Mouse (Mus musculus): ENCODE results near the gene Bcat1. TPM values are rescaled to one million over a fixed set of nuclear protein-coding genes. Genes with fewer than 3 reads are reported as not detected.
"Not testable (repeated sequence)": the region's sequence is repeated elsewhere in the genome, so short reads cannot be mapped to it uniquely, and the experiment has no call there.

Gene Bcat1
- total RNA-seq, 2 experiments from 2014 or later: 20.2 to 36.8 TPM

GRCm38 (mm10) chr6:145094431-145094830 lies 18.4 kb upstream of the Bcat1 start:
- no peak for DNase-seq (ENCODE audit: low spot score in 2 of 2)

- not testable (repeated sequence) for DNase-seq (ENCODE audit: low spot score in 2 of 2)
Observed at GRCm38 (mm10) chr6:145093038-145093622, 17.1 kb upstream of the Bcat1 start.

DNA sequence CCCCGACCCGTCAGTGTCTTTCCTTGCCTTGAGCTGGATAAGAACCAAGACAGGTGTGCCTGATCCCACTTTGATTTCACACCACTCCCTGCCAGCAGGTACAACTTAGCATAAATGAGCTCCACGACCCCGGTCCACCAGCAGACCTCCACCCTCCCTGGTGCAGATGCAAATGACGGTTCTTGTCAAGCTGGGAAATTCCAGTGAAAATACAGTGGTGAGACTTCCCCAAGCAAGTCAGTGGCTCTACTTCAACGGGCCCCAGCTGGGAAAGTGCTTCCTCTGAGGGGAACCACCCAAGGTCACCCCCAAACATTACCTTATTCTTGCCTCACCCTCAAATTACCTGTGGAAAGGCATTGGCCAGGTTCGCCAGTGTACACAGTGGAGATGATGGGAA lies 16.0 kb upstream of the Bcat1 start:
- DNase-seq (ENCODE audit: low spot score in 2 of 2): no peak

GRCm38 (mm10) chr6:145090928-145091327 lies 14.9 kb upstream of the Bcat1 start:
- no peak for DNase-seq (ENCODE audit: low spot score in 2 of 2)

DNA sequence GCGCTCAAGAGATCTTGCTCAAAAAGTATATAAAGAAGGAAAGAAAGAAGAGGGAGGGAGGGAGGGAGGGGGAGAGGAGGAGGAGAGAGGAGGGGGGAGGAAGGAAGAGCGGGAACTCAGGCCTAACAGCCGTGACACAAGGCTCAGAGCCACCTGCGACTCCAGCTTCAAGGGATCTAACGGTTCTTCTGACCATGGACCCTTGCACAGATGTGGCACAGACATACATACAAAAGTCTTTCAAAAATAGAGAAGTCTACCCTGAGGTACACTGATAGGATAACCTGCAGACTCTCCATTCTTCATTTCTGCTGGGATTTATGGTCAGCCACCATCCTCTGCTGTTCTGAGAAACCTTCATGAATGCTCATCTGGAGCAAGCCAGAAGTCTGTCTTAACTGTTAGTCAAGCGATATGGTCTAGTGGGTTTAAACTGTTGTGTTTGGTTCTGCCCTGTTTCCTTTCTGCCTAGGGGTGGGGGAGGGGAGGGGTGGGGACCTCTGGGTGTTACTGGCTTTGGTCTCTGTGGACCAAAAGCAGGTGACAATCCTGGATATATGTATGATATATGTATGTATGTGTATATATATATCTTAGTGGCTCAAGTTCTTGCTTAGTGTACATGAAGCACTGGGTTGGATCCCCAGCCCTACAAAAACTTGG lies 14.3 kb upstream of the Bcat1 start:
- no peak for DNase-seq (ENCODE audit: low spot score in 2 of 2)

DNA sequence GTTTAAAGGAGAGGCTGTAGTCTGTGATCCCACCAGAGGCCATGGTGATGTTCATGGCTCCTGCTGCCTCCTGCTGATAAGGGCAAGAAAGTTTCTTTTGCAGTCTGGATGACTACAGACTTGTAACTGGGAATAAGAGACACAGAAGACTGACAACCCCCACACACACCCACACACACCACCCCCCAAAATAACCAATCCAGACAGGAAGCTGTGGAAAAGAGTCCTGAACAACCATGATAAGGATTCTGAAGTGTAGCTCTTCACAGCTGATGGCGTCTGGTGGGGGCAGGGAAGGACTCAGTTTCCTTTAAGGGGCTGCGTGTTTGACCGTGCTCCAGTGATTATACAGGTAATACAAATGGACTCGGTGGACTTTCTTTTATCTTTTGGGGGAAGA lies 13.4 kb upstream of the Bcat1 start:
- DNase-seq (ENCODE audit: low spot score in 2 of 2): no peak

DNA sequence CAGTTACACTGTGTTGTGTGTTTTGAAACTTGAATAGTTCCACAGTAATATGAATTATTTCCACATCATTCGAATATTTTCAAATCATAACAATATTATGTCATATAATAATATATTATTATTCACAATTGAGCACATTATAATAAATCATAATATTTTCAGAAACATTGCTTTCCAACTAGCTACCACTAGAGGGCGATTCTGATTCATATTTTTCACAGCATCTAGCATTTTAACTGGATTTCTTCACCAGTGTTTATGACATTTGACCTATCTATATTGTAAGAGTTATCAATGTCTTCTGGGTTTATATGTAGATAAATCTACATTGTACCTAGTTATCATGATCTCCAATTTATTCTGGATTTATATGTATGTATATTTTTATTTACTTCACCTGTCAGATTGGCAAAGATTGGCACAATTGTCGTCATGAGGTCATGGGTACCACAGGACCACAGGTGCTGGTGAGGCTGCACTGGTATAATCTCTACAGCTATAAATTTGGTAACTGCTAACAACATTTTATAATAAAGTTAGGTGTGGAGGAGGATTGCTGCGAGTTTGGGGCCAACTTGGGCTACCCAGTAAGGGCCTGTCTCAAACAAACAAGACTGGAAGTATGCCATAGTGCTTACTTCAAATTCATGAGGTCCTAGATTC lies 12.6 kb upstream of the Bcat1 start:
- no peak for DNase-seq (ENCODE audit: low spot score in 2 of 2)

DNA sequence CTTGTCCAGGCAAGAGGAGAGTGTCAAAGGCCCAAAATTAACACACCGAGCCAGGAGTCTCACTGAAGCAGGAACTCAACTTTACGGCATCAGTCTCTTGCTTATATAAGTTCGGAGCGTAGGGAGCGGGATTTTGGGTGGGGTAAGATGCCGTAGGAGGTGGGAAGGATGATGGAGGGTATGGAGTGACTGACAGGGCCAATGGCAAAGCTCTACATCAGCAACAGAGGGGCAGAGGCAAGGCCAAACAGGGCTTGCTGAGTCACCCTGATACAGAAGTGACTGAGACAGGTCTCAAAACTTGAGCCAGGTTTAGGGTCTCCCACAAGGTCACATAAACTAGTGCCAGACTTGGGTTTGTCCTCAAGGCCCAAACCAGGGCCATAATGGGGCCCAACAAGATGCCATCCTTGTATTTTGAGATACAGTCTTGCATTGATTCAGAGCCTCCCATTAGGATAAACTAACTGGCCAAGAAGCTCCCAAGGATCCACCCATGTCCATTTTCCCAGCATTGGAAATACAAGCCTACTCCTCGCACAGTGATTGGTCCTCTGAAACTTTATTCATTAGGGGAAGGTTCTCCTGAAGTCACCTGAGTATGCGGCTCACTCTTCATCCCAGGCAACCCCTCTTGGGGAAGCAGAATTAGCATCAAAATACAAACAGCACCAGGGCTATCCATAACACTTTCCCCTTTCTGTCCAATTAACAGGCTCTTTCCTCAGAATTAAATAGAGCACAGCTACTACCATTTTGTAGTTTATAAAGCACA lies 8.5 kb upstream of the Bcat1 start:
- no peak for DNase-seq (ENCODE audit: low spot score in 2 of 2)

GRCm38 (mm10) chr6:145081721-145082120 lies 5.7 kb upstream of the Bcat1 start:
- DNase-seq (ENCODE audit: low spot score in 2 of 2): no peak

- no peak for DNase-seq (ENCODE audit: low spot score in 2 of 2)
Observed at GRCm38 (mm10) chr6:145079087-145079759, 3.2 kb upstream of the Bcat1 start.

DNA sequence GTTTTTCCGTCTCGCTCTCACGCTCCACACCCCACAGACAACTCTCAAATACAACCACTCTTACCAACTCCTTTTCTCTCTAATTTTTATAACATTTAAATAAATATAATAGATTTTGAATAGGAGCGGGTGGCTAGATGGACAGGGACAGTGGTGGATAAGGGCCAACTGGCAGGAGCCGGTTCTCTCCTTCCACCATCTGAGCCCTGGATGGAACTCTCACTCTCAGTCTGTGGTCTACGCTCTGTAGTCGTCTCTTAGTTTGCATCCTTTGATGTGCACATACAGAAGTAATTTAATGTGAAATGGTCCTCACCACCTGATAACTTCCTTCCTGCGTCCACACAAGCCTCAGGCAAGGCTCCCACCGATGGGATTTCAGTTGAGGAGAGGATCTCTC lies 302 bp upstream of the Bcat1 start:
- no peak for DNase-seq (ENCODE audit: low spot score in 2 of 2)

- DNase-seq (ENCODE audit: low spot score in 2 of 2): no peak
Observed at GRCm38 (mm10) chr6:145075088-145075547, 866 bp downstream of the Bcat1 start.

- no peak for DNase-seq (ENCODE audit: low spot score in 2 of 2)
Observed at GRCm38 (mm10) chr6:145074461-145074860, 1.5 kb downstream of the Bcat1 start.

DNA sequence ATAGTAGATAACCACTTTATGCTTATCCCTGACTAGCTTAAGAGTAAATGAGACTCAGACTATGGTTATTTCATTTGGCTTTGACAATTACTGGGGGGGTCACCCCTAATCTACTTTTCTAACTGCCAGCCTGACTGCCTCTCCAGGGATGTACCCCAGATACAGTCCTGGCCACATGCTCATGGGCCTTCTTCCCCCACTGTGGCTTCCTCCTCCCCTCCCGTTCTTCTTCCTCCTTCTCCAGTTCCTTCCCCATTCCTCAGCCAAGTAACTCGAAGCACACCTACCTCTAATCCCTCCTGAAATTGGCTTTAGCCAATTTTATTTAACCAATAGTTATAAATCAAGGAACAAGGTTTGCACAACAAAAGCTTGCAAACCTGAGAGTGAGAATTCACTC lies 6.1 kb downstream of the Bcat1 start:
- DNase-seq (ENCODE audit: low spot score in 2 of 2): no peak

GRCm38 (mm10) chr6:145069397-145069796 lies 6.6 kb downstream of the Bcat1 start:
- no peak for DNase-seq (ENCODE audit: low spot score in 2 of 2)

- no peak for DNase-seq (ENCODE audit: low spot score in 2 of 2)
Observed at GRCm38 (mm10) chr6:145067679-145068078, 8.3 kb downstream of the Bcat1 start.

GRCm38 (mm10) chr6:145066416-145066815 lies 9.6 kb downstream of the Bcat1 start:
- DNase-seq (ENCODE audit: low spot score in 2 of 2): no peak

- no peak for DNase-seq (ENCODE audit: low spot score in 2 of 2)
Observed at GRCm38 (mm10) chr6:145065301-145065845, 10.6 kb downstream of the Bcat1 start.

GRCm38 (mm10) chr6:145064104-145064503 lies 11.9 kb downstream of the Bcat1 start:
- no peak for DNase-seq (ENCODE audit: low spot score in 2 of 2)

GRCm38 (mm10) chr6:145063212-145063868 lies 12.6 kb downstream of the Bcat1 start:
- DNase-seq (ENCODE audit: low spot score in 2 of 2): no peak

Measured in adrenal gland, adult 18-20 months (tissue).